Mouse (Mus musculus): ENCODE measurements around the gene Alox5ap. TPM values are rescaled to one million over a fixed set of nuclear protein-coding genes. Genes with fewer than 3 reads are reported as not detected.

Alox5ap gene
- polyA plus RNA-seq, 1 experiment from 2014 or later: 6.7 TPM

DNA sequence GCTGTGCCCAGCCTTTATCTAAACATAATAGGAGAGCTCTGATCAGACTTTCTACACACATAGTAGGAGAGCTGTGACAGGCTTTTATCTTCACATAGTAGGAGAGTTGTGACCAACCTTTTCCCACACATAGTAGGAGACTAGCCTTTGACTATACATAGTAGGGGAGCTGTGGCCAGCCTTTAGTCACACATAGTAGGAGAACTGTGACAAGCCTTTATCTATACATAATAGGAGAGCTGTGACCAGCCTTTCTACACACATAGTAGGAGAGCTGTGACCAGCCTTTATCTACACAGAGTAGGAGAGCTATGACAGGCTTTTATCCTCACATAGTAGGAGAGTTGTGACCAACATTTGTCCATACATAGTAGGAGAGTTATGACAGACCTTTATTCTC, 19.3 kb downstream of the Alox5ap start:
- Histone ChIP-seq H3K9me3 (replicated peaks) (peaks cover 6% of the 10 kb centered on the region; the same call in 1 of the 2 replicates), H3K27ac (no peak overlapping the region), H3K4me3 (no peak overlapping the region), H3K27me3 (peaks cover 7% of the 10 kb centered on the region; the same call in 1 of the 2 replicates), H3K4me1 (replicated peaks) (peaks cover 10% of the 10 kb centered on the region), H3K4me2 (no peak overlapping the region), H3K36me3 (no peaks in the 10 kb centered on the region), H3K9ac (no peak overlapping the region)
- no peak for ATAC-seq (replicated peaks; ENCODE audit: insufficient number of reproducible peaks, insufficient read depth, low FRiP score, low read depth)

DNA sequence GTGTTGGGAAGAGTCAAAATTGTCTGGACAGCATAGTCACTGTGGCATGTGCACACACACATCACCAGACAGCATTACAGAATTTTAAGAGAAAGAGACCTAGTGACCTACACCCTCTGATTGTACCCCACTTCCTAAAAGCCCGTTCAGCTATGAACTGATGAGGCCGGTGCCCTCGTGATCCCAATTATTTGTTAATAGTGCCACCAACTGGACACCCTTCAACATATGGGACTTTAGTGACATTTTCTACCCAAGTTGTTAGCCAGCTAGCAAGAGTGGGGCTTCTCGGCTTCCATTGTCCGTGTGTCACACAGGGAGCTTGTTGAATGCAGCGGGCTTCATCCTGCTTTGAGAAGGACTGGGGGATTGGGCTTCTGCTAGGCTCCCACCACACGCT, 21.5 kb downstream of the Alox5ap start:
- WGBS: 50% methylated on average over 7 of the region's 7 CpGs
- Histone ChIP-seq H3K4me3 (no peak overlapping the region), H3K36me3 (no peaks in the 10 kb centered on the region), H3K4me1 (replicated peaks) (peaks cover 10% of the 10 kb centered on the region), H3K9ac (no peak overlapping the region), H3K27ac (no peak overlapping the region), H3K27me3 (peaks cover 7% of the 10 kb centered on the region; the same call in 1 of the 2 replicates), H3K9me3 (replicated peaks) (peaks cover 6% of the 10 kb centered on the region; the same call in 1 of the 2 replicates), H3K4me2 (no peak overlapping the region)
- no peak for ATAC-seq (replicated peaks; ENCODE audit: insufficient number of reproducible peaks, insufficient read depth, low FRiP score, low read depth)

DNA sequence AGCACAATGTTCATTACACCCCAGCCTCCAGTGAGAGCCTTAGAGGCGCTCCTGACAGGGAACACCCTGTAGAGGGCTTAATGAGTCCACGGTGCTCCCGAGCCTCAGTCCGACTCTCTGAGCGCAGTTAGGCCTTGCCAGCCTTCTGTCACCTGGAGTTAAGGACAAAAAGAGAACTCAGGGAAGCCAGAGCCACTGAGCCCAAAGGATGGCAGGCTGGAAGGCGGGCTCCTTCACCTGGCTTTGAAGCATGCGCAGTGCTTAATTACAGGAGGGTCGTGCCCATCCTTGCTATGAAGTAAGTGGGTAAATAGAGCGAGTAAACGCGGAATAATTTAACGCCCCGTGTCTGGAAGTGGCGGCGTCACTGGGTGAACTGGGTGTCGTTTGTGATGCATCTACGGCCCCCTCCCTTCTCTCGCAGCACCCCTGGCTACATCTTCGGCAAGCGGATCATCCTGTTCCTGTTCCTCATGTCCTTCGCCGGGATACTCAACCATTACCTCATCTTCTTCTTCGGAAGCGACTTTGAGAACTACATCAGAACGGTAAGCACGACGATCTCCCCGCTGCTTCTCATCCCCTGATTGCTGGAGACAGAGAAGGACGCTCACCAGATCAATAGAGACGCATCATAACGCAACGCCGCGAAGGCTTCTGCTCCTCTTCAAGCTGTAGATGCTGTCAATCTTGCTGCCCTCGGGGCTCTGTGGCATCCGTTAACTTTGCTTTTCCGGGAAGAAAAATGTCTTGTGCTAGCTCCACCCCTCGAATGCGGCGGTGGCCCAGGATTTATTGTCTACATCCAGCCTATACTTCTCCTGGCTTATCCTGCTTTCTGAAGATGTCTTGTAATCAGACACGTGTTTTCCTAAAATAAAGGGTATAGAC, 22.8 kb downstream of the Alox5ap start:
- peaks cover 7% of the 10 kb centered on the region; the same call in 1 of the 2 replicates for H3K27me3 ChIP-seq
- 26% methylated on average over 41 of the region's 41 CpGs for WGBS
- no peaks in the 10 kb centered on the region for H3K36me3 ChIP-seq
- H3K4me3 ChIP-seq: peak overlapping the region; percentile 39
- no peak overlapping the region for H3K27ac ChIP-seq
- peak overlapping the region; percentile 29; the same call in 1 of the 2 replicates for H3K9ac ChIP-seq
- H3K9me3 ChIP-seq (replicated peaks): peaks cover 3% of the 10 kb centered on the region; the same call in 1 of the 2 replicates
- H3K4me1 ChIP-seq (replicated peaks): peaks cover 10% of the 10 kb centered on the region
- no peak for ATAC-seq (replicated peaks; ENCODE audit: insufficient number of reproducible peaks, insufficient read depth, low FRiP score, low read depth)
- peak overlapping the region; percentile 69 for H3K4me2 ChIP-seq

DNA sequence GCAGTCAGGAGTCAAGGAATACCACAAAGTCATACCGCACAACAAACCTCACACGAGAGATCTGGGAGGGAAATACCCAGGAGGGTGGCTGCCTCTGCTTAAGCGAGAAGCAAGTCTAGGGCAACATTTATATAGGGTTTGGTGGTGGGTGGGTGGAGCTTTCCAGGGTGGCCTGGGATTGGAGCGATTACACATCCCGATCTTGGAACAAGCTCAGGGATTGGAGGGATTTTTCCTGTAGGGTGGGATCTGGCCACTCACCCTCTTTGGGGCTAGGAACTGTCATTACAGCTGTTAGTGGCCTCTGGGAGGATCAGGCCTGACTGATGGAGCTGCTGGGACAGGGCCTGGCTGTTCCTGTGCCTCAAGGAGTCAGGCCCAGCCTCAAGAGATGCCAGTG, 26.7 kb downstream of the Alox5ap start:
- Histone ChIP-seq H3K4me3 (no peak overlapping the region), H3K4me2 (no peak overlapping the region), H3K9ac (no peak overlapping the region), H3K36me3 (no peaks in the 10 kb centered on the region), H3K27me3 (peaks cover 7% of the 10 kb centered on the region; the same call in 1 of the 2 replicates), H3K27ac (no peak overlapping the region), H3K4me1 (replicated peaks) (peaks cover 10% of the 10 kb centered on the region), H3K9me3 (replicated peaks) (no peaks in the 10 kb centered on the region)
- no peak for ATAC-seq (replicated peaks; ENCODE audit: insufficient number of reproducible peaks, insufficient read depth, low FRiP score, low read depth)
- 82% methylated on average over 5 of the region's 5 CpGs for WGBS

DNA sequence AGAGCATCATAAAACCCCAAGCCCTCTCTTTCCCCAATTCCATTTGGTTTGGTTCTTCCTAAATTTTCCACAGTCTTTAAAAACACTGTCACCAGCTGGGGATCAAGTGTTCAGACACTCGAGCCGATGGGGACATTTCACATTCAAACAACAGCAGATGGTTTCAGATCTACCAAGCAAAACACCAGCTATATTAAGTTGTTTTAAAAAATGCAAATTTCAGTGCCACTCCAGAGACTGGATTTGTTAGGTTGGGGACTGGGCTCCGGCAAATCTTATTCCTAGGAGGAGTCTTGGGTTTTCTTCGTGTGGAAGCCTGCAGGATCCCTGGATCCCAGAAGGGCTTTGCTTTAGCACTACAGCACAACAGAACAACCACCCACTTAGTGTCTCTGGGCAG, 28.5 kb downstream of the Alox5ap start:
- H3K27me3 ChIP-seq: peaks cover 1% of the 10 kb centered on the region; the same call in 1 of the 2 replicates
- H3K27ac ChIP-seq: no peak overlapping the region
- no peak overlapping the region for H3K4me2 ChIP-seq
- no peak for ATAC-seq (replicated peaks; ENCODE audit: insufficient number of reproducible peaks, insufficient read depth, low FRiP score, low read depth)
- H3K4me3 ChIP-seq: no peak overlapping the region
- H3K9me3 ChIP-seq (replicated peaks): no peaks in the 10 kb centered on the region
- WGBS: 88% methylated on average over 4 of the region's 4 CpGs
- no peak overlapping the region for H3K9ac ChIP-seq
- H3K36me3 ChIP-seq: no peaks in the 10 kb centered on the region
- H3K4me1 ChIP-seq (replicated peaks): no peaks in the 10 kb centered on the region

DNA sequence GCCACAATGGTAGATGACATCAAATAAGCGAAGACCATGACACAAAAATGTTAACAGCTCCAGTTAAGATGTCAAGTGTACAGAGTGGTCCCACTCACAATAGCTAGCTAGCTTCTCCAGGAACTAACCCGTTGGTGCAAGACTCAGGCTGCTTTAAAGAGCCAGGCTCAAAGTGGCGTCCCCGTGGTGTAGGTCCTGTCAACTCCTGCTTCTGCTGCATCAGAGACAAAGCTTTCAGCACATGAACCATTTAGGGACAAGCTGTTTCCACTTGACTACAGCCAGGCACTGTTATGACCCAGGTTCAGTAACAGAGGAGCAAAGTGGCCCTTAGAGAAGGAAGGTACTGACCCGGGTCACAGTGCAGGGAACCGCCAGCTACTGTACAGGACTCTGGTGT, 32.2 kb downstream of the Alox5ap start:
- H3K4me2 ChIP-seq: no peak overlapping the region
- H3K27me3 ChIP-seq: no peaks in the 10 kb centered on the region
- 63% methylated on average over 6 of the region's 6 CpGs for WGBS
- H3K36me3 ChIP-seq: no peaks in the 10 kb centered on the region
- no peaks in the 10 kb centered on the region for H3K4me1 ChIP-seq (replicated peaks)
- H3K27ac ChIP-seq: no peak overlapping the region
- H3K9ac ChIP-seq: no peak overlapping the region
- no peaks in the 10 kb centered on the region for H3K9me3 ChIP-seq (replicated peaks)
- ATAC-seq (replicated peaks; ENCODE audit: insufficient number of reproducible peaks, insufficient read depth, low FRiP score, low read depth): no peak
- no peak overlapping the region for H3K4me3 ChIP-seq

DNA sequence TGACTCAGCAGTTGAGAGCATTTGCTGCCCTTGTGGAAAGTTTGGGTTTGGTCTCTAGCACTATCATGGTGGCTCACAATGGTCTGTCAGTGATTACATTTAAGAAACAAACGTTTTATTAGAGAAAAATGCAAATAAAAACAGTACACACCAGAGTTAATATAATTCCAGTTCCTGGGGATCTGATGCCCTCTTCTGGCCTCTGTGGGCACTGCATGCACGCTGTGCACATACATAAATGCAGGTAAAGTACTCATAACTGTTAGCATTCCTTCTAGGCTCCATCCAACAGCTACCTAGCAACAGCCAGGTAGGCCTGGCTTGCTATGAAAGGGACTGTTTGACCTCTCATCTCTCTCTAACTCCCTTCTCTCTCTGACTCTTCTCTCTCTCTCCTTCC, 32.9 kb downstream of the Alox5ap start:
- Histone ChIP-seq H3K4me2 (no peak overlapping the region), H3K27ac (no peak overlapping the region), H3K9ac (no peak overlapping the region), H3K4me3 (no peak overlapping the region), H3K4me1 (replicated peaks) (no peaks in the 10 kb centered on the region), H3K9me3 (replicated peaks) (no peaks in the 10 kb centered on the region), H3K27me3 (no peaks in the 10 kb centered on the region), H3K36me3 (no peaks in the 10 kb centered on the region)
- WGBS: 64% methylated on average over 2 of the region's 2 CpGs
- no peak for ATAC-seq (replicated peaks; ENCODE audit: insufficient number of reproducible peaks, insufficient read depth, low FRiP score, low read depth)

DNA sequence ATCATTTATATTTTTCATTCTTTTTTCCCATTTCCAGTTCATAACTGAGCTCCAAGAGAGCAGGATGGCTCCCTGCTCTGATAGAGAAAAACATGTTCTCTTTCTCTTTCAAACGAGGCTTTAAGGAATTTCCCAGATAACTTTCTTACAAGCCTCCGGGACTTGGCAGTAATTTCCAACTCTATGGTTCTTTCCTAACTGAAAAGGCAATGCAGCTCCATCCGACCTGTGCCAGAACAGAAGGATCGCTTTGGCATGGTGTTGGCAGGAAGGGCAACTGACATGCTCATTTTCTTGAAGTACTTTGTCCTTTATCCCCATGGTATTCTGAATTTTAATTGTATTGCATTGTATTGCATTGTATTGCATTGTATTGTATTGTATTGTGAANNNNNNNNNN, 33.7 kb downstream of the Alox5ap start:
- Histone ChIP-seq H3K27me3 (no peaks in the 10 kb centered on the region), H3K27ac (no peak overlapping the region), H3K4me2 (no peak overlapping the region), H3K36me3 (no peaks in the 10 kb centered on the region), H3K9me3 (replicated peaks) (no peaks in the 10 kb centered on the region), H3K4me1 (replicated peaks) (no peaks in the 10 kb centered on the region), H3K9ac (no peak overlapping the region), H3K4me3 (no peak overlapping the region)
- WGBS: 53% methylated on average over 4 of the region's 4 CpGs
- no peak for ATAC-seq (replicated peaks; ENCODE audit: insufficient number of reproducible peaks, insufficient read depth, low FRiP score, low read depth)

DNA sequence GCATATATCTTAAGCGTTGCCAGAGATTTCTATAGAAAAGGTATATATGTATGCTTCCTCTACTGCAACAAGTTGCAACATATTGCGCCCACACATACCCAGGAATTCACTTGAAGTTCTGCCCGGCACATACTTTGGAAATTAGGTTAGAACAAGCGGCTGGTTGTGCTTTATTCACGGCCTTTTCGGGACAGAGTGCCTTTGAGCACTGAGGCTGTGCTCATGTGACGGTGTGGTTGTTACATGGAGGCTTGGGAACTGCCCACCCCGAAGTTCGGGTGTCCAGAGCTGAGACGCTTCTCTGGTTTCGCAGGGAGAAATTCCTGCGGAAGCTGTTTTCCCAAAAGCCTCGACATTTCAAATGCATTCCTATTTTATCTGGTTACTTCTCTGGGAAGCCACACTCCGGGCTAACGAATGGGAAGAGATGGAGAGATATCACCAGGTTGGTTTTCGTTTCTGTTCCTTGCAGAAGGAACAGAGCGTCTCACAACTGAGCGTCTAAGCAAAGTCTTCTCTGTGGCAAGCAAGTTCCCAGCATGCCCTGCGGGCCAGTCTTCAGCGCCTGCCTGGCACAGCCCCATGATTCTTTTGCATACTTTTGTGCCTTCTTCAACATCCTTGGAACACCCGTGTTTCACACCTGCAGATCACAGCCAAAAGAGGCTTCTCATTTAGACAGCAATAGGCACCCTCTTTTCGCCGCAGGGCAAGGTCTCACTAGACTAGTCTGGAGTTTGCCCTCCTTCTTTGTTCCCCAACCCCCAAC, 48.5 kb downstream of the Alox5ap start:
- H3K27ac ChIP-seq: peak overlapping the region; percentile 63

DNA sequence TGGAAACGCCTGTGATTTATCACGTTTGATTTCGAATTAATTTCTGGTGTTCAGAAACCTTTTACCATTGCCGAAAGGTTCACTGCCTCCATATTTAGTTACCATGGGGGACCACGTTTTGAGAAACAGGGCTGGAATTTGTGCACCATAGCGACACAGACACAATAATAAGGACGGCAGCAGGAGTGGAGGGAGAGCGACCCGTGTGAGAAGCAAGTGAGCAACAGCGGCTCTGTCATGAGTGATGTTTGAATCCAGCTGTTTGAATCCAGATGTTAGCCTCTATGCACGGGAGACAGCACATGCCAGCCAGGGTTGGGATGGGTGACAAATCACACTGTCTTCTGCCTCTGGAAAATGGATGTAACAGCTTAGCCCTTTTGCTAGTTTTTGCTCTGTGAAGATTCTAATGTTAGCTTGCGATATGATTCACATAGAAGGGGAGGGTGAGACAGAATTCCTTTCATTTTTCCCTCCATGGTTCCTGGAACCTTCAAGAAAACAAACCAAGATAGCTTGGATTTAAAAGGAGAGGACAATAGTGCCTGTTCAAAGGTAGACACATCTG, 50.0 kb downstream of the Alox5ap start:
- no peaks in the 10 kb centered on the region for H3K27me3 ChIP-seq
- no peak overlapping the region for H3K4me2 ChIP-seq
- H3K27ac ChIP-seq: no peak overlapping the region
- H3K9me3 ChIP-seq (replicated peaks): no peaks in the 10 kb centered on the region
- H3K4me1 ChIP-seq (replicated peaks): peaks cover 19% of the 10 kb centered on the region
- no peak overlapping the region for H3K9ac ChIP-seq
- H3K36me3 ChIP-seq: no peaks in the 10 kb centered on the region
- WGBS: 74% methylated on average over 12 of the region's 12 CpGs
- H3K4me3 ChIP-seq: no peak overlapping the region
- ATAC-seq (replicated peaks; ENCODE audit: insufficient number of reproducible peaks, insufficient read depth, low FRiP score, low read depth): no peak

More for the DNA sequence above, 48.5 kb downstream of the Alox5ap start:
- Histone ChIP-seq H3K9me3 (replicated peaks) (no peaks in the 10 kb centered on the region), H3K4me3 (peak overlapping the region; percentile 26), H3K9ac (peak overlapping the region; percentile 30; the same call in 1 of the 2 replicates), H3K4me2 (peak overlapping the region; percentile 60), H3K36me3 (no peaks in the 10 kb centered on the region), H3K4me1 (replicated peaks) (peaks cover 15% of the 10 kb centered on the region), H3K27me3 (no peaks in the 10 kb centered on the region)
- ATAC-seq (replicated peaks; ENCODE audit: insufficient number of reproducible peaks, insufficient read depth, low FRiP score, low read depth): no peak
- 28% methylated on average over 23 of the region's 23 CpGs for WGBS

DNA sequence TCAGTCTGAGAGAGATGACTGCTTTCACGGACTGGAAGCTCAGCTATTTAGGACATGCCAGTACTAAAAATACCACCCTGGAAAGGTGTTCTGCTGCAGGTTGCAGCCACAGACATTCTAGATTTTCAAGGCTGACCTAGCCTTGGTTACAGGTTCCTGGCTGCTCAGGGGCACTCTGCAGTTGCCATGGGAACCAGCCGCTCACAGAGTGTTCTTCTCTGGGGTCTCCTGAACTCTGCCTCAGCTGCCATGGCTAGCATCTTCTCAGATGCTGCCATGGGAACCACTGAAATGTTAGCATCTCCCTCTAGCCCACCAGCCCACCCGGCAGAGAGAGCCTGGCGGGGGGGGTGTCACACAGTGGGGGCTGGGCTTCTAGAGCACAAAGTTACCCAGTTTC, 52.4 kb downstream of the Alox5ap start:
- 29% methylated on average over 4 of the region's 4 CpGs for WGBS
- no peak overlapping the region for H3K27ac ChIP-seq

More for the DNA sequence above, 52.4 kb downstream of the Alox5ap start:
- Histone ChIP-seq H3K4me3 (no peak overlapping the region), H3K9me3 (replicated peaks) (no peaks in the 10 kb centered on the region), H3K4me2 (no peak overlapping the region), H3K4me1 (replicated peaks) (peaks cover 39% of the 10 kb centered on the region), H3K9ac (no peak overlapping the region), H3K36me3 (no peaks in the 10 kb centered on the region), H3K27me3 (no peaks in the 10 kb centered on the region)
- ATAC-seq (replicated peaks; ENCODE audit: insufficient number of reproducible peaks, insufficient read depth, low FRiP score, low read depth): no peak

Data from heart, embryonic 15.5 days (tissue).